Mouse (Mus musculus) 3134 (cell line): ENCODE results near the gene Tm6sf1.

ENCODE experiments used
- DNase-seq: peaks from one replicate; pipeline ENCODE4 v3.0.0-alpha.2; 2011; ENCODE audit warnings: low spot score; ENCODE audit not compliant: insufficient read length; ENCODE audit errors: extremely low read depth

The Tm6sf1 gene

DNA sequence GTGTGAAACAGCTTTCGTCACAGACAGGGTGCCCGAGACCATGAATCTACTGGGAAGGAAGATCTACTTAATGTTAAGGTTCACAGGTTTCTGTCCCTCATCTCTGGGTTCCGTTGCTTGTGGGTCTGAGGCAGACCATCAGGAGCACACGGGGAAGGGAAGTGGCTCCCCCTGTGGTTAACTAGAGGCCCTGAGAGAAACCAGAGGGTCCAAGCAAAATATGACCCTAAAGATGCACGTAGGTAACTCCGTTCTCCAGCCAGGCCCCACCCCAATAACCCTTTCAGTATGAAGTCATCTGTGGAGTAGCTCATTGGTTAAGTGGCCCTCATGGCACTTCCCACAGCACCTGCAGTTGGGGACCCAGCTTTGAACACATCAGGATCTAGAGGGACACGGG lies 9.2 kb upstream of the Tm6sf1 start:
- no peak for DNase-seq

DNA sequence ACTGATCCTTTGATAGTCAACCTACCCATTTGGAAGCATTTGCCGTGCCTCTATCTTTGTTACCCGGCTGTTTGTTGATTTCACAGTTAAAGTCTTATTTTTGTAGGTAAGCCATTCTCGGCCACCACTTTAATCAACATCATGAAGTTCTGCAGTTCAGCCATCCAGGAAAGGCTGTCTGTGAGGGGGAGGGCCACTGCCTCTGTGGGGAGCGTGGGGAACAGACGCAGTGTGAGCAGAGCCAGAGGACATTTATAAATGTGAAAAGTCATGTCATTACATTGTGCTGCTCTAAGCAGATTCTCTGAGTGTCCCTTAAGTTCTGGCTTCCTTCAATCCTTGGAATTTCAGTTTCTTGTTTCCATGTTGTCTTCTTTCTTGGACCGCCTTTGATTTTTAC lies 8.6 kb upstream of the Tm6sf1 start:
- DNase-seq: no peak

DNA sequence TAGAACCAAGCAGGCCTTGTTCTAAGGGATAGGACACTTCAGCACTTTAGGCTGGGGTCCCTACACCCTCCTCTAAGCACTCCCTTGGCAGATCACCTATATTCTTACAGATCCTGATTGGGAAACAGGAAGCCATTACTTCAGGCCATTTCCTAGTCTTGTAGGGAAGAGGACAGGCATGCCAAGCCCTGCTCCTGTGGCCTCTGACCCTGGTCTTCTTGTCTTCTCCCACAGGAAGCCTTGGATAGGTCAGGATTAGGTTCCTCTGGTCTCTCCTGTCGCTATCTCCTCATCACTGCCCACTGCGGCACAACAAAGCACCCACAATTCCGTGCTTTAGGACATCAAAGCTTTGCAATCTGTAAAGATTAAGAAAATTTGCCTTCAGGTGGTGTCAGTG lies 7.1 kb upstream of the Tm6sf1 start:
- DNase-seq: no peak

DNA sequence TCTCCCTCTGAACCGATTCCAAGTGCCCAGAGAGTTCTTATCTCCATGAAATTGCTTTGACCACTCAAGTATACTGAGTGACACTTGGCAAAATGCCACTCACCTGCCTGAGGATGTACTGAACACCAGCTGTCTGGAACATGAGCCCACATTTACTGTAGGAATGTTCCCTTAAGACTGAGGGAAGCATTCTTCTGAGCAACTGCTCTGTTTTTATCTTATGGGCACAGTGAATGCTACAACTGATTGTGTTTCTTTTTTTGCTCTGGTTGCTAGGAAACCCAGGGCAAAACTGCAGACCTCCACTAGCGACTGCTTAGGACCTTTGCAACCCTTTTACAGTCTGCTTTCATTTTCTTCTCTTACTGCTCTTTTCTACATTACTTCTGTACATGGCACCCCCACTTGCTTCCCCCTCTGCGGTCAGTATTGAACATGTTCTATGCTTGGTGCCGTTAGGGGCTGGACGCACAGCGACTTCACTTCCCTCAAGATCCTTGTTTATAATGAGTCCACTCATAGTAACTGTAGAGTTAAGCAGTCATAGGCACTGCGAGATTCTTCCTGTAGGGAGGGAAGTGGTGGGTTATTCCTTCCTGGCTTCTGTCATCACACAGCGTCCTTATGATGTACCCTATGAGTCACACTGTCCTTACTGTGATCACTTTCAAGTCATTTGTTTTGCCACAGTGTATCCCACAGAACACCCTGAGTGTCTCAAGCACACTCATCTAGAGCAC lies 4.1 kb upstream of the Tm6sf1 start:
- DNase-seq: no peak

DNA sequence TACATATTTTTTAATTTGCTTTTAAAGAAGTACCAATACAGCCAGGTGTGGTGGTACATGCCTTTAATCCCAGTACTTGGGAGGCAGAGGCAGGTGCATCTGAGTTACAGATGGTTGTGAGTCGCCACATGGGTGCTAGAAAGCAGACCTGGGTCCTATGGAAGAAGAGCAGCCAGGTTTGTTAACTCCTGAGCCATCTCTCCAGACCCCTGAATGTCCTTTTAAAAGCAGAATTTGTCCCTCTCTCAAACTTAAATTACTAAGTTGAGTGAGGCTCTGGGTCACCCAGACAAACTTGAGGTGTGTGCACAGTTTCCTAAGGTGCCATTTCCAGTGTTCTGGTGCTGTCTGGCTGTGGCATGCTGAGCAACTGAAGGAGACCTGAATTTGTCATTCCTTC lies 3.1 kb upstream of the Tm6sf1 start, which contains the start of gene Gm10160:
Gm10160 (minus strand) TSS at position 101 of the 400 bp plus-strand sequence.
- DNase-seq: no peak

DNA sequence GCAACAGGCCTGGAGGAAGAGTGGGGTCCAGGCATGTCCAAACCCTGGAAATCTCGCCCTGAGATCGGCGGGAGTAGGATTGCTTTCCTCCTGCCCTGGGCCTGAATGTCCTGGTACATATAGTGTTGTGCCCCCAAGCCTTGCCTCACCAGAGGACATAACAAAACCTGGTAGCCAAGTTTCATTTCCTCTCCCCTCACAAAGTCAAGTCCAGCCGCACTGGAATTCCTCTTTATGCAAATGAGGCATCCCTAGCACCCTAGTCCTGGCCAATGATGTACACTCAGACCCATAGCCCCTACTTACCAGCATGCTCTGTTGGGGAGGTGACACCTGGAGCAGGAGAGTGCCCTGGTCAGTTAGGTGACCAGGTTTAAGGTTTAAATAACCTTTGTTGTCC lies 2.6 kb upstream of the Tm6sf1 start:
- no peak for DNase-seq

DNA sequence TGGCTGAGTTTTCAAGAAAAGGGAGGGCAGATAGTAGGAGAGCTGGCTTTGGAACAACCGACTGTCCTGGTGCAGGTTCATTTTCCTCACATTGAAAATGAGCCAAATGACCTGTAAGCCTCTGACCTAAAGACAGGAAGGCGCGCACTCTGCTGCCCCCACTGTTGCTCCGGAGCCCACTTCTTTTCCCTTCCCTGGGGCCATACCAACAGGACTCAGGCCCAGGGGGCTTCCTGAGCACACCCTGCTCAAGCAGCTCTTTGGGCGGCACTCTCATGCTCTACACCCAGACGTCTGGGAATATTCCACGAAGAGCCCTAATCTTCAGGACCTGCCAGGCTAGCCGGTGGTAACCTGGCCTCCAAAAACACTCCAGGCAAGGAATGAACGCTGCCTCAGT lies 565 bp upstream of the Tm6sf1 start:
- no peak for DNase-seq

DNA sequence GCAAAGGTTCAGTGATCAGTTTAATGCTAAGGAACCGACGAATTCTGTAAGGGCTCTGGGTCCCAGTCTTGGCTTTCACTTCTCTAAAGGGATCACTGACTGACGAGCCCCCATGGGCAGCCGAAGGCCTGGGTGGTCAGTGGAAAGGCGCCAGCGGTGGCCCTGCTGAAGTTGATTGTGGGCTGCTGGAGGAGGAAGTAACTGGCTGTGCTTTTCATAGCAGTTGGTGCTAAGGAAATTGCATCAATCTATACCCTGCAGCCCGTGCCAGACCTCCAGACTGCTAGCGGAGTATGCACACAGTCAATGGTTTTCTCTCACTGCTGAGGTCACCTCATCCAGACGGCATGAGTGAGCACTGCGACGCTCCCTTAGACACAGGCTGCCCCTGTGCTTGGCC lies 1.3 kb downstream of the Tm6sf1 start:
- no peak for DNase-seq

DNA sequence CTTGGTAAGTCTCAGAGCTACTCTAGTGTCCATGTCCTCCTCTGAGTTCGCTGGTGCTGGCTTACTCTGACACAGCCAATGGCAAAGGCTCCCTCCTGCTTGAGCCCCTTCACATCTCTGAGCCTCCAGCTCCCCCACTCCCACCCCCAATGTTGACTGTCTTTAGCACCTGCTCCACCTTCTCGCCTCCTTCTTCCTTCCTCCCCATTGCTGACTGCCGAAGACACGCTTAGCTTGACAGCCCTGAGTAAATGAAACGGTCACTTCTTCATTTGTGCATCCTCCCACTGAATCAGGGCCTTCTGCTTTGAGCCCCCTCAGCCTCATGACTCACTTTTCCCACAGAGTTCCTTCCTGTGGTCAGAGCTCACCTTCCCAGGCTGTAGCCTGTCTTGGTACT lies 2.2 kb downstream of the Tm6sf1 start:
- DNase-seq: no peak

DNA sequence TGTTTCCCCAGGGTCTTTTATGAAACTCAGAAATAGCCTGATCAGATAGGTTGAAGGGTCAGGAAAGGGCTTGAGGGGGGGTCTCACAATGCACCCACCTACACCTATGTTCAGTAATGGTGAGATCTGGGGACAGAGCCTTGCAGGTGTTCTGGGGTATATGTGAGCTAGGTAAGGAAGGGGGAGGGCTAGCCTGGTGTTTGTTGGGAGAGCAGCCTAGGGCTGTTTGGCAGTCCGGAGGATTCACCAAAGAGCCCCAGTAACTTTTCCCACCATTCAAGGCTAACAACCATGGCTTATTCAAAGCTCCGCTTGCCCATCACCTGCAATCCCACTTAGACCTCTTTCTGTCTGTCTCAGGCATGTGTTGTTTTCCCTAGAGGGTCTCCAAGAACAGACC lies 2.7 kb downstream of the Tm6sf1 start:
- no peak for DNase-seq

DNA sequence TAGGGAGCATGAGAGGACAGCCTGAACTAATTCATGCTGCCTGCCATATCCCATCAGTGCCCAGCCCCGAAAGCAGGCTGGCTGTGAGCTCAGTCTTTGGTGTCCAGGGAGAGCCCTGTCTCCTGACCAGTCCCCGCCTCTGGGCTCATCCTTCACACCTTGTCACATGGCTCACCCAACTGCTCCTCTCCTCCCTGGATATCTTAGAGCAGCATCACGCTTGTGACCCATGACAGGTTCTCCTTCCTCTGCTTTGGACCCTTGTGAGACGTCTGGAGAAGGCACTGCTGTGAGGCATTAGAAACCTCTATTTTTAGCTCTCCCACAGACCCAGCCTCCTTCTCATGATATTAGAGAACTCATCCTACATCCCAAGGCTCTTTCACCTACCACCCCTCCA lies 3.1 kb downstream of the Tm6sf1 start:
- no peak for DNase-seq

DNA sequence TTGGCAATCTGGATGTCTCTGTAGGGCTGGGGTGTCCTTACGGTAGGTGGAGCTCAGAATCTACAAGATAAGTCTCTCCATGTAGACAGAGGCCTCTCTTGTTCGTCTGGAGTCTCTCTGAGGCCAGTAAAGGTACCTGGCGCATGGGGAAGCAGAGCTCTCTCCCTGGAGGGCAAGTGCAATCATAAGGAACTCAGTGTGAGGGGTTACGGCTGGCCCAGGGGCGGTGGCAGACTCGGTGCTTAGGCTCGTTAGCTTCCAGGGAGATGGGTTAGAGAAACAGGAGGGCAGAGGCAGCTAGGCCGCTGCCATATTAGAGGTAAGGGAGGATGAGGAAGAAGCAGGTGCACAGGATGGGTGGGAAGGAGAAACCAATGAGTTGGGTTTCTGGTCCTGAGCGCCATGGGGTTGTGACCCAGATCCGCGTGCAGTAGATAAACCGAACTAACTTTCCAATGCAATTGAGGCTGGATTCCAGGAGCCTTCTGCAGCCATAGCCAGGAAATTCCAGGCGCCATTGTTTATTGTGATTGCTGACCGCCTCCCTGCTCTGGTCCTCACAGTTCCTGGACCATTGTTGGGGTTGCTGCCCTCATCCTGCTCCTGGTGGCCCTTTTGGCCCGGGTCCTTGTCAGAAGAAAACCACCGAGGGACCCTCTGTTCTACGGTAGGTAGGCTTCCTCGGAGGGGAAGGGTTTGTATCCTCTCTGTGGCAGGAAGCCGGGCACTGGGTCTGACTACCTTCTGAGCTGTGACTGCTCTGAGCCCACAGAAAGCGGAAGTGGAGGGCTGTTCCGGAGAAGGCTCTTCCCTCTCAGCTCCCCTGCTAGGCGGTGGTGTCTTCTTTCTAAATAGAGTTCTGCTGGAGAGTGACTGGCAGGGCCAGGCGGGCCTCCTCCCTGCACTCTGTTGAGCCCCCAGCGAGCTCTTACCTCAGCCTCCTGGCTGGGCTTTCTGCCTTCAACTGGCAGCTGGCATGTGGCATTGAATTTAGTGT lies 4.1 kb downstream of the Tm6sf1 start:
- no peak for DNase-seq

DNA sequence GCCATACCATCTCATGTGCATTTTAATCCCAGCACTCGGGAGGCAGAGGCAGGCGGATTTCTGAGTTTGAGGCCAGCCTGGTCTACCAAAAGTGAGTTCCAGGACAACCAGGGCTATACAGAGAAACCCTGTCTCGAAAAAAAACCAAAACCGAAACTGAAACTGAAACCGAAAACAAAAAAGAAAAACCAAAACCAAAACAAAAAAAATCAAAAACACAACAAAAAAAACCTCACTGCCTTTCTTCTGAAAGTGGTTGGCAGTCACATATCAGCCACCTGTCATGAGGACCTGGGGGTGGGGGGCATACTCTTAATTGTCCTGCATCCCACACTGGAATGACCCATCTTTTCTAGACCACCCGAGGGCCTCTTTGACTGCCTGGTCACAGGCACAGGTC lies 5.8 kb downstream of the Tm6sf1 start:
- DNase-seq: no peak

DNA sequence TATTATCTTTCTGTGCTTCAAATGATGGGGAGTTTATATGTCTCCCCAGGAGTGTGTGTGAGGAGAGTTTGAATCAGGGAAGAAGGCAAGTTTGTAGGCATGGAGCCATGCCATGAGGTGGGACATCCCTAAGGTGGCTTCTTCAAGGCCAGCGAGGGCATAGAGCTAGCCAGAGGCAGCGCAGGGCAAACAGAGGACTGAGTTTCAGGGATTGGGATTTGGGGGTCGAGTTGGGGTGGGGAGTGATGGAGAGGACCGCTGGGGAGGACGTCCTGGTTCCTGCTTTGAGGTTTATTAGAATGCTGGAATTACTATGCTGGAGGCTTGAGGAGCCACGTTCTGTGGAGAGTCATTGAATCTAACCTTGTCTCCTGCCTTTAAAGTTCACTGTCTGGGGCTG lies 7.1 kb downstream of the Tm6sf1 start:
- DNase-seq: no peak

DNA sequence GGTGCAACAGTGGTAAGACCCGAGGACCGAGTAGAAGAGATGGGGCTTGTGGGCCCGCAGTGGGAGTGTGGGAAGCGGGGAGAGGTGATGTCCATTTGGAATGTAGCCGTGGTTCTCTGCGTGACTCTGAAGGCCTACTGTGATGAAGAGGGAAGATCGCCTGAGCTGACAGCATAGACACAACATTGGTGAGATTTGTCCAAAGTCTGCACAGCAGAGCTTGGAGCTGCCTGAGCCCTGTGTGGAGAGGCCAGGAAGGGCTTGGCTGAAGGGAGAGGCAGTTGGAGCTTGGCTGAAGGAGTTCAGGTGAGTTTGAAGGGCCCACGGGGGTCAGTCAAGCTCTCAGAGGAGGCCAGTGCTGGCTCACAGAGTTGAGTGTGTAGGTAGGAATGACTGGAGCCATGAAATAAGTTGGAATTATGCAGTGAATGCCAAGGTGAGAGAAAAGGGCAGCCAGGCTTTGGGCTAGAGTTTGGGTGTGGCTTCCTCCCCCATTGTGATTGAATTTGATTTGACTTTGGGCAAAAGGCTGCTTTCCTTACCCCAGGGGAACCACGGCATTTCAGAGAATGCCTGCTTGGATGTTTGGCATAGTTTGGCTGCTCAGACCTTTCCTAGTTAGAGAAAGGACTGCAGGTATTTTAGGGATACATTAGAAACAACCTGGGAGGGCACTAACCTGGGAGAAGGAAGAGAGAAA lies 8.6 kb downstream of the Tm6sf1 start:
- DNase-seq: no peak

DNA sequence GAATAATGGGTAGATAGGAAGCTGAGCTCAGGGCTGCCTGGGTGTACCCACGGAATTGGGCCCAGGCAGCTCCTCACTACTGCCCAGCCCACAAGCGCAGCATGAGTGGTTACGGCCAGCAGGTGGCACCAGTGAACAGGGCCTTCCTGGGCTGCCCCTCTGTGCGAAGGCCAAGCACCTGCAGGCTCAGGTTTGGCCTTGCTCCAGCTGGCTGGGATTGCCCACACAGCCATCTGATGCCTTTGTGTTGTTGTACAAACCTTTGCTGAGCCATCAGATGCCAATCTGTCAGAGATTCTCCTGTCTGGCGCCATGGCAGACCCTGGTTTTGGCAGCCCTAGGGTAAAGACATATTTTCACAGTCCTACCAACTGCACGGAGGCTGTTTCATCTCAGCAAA lies 9.4 kb downstream of the Tm6sf1 start:
- peak; percentile 65 for DNase-seq

DNA sequence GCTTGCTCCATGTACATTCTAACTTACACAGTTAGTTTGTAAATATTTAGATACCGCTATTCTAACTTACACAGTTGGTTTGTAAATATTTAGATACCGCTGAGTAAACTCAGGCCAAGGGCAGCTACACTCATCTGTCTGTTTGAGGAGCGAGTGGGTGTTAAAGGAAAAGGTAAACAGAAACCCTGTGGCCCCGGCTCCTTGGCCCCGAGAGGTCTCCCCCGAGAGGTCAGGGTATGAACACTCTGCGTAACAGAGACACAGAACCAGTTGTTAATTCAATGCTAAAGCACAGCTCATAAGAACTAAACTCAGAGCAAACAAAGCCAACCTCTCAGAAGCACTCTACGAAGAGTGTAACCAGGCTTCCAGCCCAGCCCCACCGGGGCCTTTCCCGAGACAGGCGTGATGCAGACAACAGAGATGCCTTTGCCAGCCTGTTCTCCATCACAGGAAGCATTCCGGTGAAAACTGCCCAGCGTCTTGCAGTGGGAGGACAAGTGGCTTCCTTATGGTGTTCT lies 13.8 kb downstream of the Tm6sf1 start:
- DNase-seq: no peak

DNA sequence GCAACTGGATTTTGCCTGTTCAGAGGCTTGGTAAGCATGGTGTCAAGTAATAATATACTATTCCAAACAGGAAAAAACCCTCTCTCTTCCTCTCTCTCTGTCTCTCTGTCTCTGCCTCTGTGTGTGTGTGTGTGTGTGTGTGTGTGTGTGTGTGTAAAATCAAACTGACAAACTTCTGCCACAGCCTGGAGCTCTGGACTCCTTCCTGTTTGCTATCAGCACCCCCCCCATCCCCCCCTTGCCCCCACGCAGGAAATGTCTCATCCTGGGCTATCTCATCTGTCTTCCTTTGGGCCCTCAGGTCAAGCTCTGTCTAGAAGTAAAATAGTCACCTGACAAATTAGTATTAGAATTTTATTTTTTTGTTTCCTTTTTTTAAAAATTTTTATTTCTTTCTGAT lies 15.0 kb downstream of the Tm6sf1 start:
- no peak for DNase-seq

DNA sequence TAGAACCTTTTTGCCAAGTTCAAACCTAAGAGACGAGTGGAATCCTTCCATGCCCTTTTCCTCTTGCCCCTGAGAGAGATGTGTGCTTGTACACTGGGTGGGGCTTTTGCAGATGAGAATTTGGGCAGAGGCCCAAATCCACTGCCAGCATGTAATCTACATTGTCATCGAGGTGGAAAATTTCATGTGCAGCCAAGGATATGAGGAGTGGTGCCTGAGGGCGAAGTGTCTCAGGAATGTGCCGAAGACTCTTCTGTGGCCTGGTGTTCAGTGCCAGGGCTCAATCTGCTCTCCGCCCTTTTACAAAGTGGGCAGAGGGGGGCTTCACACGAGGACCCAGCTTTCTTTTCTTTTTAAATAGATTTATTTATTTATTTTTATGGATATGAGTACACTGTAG lies 15.8 kb downstream of the Tm6sf1 start:
- peak; percentile 44 for DNase-seq

DNA sequence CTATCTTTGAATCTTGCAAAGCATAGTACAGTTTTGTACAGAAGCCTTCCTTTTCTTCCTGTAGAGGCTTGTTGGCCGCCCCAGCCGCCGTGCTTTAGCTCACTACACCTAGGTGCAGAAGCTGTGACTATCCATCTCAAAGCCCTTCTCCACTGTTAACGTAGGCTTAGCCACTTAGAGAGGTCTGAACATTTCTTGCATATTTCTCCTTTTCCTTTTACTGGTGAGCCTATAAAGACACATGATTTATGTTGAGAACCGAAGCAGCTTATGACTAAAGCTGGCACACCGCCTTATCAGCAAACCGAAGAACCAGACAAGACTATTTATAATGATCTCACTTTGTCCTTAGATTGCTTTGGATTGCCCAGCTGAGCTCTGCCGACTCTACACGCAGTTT lies 16.6 kb downstream of the Tm6sf1 start:
- DNase-seq: no peak

DNA sequence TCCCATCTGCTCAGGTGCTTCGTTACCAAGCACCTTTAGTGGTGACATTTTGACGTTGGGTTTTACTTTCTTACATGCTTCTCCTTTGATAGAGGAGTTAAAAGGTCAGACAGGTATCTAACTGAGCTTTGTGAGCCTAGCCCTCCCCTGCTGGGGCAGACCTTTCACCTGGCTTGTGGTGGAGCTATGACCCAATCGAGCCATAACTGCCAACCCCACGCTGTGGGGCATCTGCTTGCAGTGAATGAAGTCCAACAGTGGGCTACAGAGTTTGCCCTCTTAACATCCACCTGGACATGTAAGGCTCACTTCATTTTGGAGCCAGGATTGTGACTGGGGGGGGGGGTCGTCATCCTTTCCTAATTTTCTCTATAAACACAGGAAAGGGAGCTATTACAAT lies 21.5 kb downstream of the Tm6sf1 start:
- DNase-seq: no peak
